Mouse (Mus musculus) spleen, postnatal 36 days (tissue): Measurements from ENCODE around the gene Ptk6.

Experiments
- DNase-seq, 2 experiments: peaks; one replicate each; pipeline ENCODE4 v3.0.0; 2022; ENCODE audit warnings: low spot score in 2 of 2, mixed read lengths in 1 of 2

The Ptk6 gene

DNA sequence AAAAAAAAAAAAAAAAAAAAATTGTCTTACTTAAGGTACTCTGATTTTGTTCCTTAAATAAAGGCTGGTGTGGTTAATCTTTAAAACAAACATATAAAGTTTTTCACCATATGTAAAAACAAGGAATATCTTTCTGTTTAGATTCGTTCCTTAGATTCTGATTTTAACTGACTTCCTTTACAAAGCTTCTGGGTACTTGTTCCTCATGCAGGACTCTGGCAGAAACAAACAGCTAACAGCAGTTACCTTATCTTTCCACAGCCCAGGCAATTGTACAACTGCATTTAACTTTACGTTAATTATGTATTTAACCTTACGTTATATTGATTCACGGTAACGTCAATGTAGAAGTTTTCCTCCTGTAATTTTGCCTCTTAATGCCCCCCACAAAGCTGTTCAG lies 36.1 kb downstream of the Ptk6 start:
- DNase-seq, result no peak

- no peak for DNase-seq
These were observed 41.8 kb downstream of the Ptk6 start for GRCm38 (mm10) chr2:181160821-181161220.

DNA sequence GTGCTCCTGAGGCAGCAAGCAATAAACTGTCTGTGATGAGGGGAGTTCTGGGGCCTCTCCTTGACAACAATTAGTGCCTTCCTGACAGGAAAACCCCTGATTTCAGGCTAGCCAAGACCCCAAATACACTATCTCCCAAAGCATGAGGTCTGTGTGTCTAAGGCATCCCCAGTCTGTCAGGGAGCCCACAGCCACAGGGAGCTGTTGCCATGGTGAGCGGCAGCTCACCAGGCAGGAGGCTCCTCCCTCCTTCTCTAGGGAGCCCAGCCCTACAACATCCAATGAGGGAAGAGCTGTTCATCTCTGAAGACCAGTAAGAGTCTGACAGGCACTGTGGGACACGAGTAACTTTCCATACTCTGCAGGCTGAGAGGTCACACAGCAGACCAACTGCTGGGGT lies 42.8 kb downstream of the Ptk6 start:
- no peak for DNase-seq

GRCm38 (mm10) chr2:181159091-181159514 lies 43.5 kb downstream of the Ptk6 start:
- DNase-seq, result no peak

- no peak for DNase-seq
These were observed 44.1 kb downstream of the Ptk6 start for GRCm38 (mm10) chr2:181158471-181158870.

DNA sequence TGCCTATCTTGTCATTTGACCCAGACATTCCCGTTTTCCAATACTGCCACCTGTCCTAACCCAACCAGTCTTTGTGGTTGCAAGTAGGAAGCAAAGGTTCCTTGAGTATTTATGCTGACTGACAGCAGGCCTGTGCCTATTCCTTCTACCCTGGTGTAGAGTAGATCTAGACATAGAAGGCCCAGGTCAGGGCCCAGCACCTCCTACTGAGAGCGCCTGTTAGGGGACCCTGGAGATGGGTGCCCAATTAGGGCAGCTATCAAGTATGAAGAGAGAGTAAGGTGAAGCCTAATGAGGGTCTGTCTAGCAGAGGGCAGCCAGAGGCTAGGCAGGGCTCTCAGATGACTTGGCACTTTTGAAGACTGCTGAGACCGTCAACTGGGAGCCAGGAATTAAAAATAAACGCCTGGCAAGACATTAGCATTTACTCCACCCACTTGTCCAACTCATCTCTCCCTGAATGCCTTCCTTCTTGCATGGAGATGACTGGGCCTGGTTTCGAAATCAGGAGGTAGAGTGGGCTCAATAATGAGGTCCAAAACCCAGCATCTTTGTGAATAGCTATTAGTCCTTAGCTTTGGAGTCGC lies 44.8 kb downstream of the Ptk6 start:
- no peak for DNase-seq

GRCm38 (mm10) chr2:181157180-181157579 lies 45.4 kb downstream of the Ptk6 start:
- DNase-seq, result no peak

DNA sequence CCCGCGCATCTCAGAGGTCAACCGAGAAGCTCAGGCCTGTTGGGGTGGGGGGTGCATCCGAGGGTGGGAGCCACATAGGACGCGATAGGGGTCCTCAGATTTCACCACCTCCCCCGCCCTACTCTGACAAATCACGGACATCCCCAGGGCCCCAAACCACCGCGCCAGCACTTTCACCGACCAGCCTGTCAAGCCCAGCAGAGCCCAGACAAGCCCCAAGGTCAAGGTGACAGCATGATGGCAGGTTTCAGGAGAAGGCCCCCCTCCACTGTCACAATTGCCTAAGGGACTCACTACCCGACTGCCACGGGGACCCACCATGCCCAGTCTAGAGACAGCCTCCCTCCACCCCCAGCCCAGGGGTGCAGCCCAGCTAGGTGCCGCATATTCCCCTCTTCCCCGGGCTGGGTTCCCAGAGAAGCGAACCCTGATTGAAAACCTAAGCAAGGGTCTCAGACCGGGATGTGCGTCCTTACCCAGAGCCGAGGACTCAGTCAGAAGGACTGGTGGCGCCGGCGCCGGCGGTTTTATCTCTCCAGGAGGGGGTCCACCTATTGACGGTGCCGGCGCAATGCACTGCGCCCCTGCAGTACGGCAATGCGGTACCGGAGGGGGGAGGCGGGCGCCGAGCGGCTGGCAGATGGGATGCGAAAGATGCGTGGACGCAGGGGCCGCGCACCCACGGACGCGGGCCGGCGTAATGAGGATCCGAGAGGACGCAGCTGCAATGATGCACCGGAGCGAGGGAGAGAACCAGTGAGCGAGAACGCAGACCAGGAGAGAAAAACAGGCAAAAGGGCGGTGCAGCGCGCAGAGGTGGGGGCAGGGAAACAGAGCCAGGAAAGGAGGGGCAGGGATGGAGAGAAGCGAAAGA lies 46.1 kb downstream of the Ptk6 start, which contains the start of gene Eef1a2:
TSS of gene Eef1a2 (minus strand) at position 767 of the 874 bp plus-strand sequence.
- DNase-seq, result no peak

GRCm38 (mm10) chr2:181155801-181156200 lies 46.8 kb downstream of the Ptk6 start:
- DNase-seq, result no peak

- DNase-seq, result no peak
These were observed 47.7 kb downstream of the Ptk6 start for GRCm38 (mm10) chr2:181154831-181155415.

- DNase-seq, result no peak
These were observed 48.2 kb downstream of the Ptk6 start for GRCm38 (mm10) chr2:181154361-181154760.

- DNase-seq, result no peak
These were observed 48.8 kb downstream of the Ptk6 start for GRCm38 (mm10) chr2:181153837-181154236.

DNA sequence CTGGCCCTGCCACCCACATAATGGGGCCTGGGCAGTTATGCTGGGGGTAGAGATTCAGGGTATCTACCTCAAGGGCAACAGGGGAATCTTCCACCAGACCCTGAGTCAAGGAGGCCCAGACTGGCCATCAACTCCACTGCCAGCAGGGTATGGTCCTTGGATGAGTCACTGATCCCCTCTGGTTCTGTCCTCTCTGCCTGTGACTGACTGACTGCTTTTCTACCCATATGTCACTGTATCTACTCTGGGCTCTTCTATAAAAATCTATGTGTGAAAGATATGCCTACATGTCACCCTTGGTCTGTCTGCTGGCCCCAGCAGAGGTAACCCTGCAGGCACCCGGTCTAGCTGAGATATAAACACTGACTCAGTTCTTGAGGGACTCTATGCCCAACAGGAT lies 49.5 kb downstream of the Ptk6 start:
- no peak for DNase-seq

DNA sequence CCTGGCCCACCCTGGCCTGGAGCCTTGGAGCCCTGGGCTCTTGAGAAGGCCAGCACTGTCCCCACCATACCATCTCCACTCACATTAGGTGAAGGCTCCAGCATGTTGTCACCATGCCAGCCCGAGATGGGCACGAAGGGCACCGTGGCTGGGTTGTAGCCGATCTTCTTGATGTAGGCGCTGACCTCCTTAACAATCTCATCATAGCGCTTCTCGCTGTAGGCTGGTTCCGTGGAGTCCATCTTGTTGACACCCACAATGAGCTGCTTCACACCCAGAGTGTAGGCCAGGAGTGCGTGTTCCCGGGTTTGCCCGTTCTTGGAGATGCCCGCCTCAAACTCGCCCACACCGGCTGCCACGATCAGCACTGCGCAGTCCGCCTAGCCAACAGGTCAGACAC lies 49.9 kb downstream of the Ptk6 start:
- DNase-seq, result no peak

DNA sequence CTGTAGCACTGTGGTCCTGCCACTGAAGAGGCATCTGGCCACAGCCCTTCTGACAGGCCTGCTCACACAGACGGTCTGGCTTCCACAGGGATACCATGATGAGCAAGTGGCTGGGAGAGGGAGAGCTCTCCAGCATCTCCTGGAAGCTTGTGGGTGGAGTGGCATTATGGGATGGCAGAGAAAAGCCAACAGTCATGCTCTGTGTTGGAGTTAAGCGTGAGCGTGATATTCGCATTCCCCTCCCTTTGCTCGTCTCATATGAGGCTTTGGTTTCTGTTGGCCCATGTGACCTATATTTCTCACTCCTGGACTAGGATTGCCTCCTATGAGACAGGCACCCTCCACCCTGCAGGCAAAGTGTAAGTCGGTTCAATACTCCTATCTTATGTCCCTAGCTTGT lies 52.3 kb downstream of the Ptk6 start:
- no peak for DNase-seq

GRCm38 (mm10) chr2:181148318-181148955 lies 54.2 kb downstream of the Ptk6 start:
- no peak for DNase-seq

DNA sequence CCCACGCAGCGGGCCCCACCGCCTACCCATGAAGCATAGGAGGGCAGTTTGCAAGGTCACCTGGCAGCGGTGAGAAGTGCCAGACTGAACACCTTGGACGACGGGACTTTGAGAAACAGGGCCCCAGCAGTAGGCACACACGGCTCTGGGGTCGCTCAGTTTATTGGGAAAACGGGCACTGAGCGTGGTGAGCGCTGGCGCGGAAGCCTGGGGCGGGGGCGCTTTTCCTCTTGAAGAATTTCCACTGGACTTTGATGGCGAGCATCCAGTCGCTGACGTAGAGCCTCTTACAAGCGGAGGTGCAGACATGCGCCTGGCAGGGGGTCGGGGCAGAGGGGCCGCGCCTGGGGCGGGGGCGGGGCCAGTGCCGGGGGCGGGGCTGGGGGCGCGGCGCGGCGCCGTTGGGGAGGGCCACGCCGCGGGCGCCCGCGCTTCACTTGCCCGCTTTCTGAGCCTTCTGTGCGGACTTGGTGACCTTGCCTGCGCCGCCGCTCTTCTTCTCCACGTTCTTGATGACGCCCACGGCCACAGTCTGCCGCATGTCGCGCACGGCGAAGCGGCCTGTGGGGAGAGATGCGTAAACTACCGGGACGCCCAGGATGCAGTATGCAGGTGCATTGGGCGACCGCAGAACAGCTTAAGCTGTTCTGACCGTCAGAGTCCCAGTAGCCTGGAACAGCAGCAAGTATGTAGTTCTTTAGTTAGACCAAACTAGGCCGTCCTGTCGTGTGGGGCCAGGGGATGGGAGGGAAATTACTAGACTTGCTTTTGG lies 54.9 kb downstream of the Ptk6 start:
- DNase-seq, result no peak

- DNase-seq, result no peak
These were observed 55.5 kb downstream of the Ptk6 start for GRCm38 (mm10) chr2:181146976-181147545.

DNA sequence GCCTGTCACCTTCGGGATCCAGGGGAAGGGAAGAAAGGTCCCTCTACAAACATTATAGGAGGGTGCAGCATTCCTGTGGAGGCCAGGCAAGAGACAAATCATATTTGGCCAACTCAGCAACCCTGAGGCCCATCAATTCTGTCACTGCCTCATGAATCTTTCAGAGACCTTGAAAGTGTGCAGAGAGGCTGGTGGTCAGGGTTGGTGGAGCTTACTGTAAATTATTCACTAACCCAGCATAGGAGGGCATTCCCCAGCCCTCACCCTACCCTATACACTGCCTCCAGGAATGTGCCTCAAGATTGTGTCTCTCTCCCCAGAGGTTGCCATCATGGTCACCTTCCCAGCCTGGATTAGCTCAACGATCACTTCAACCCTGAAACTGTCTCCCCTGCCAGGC lies 57.9 kb downstream of the Ptk6 start:
- no peak for DNase-seq
